Mouse (Mus musculus) MEL (cell line): ENCODE data around the gene H2afj. TPM values are rescaled to one million over a fixed set of nuclear protein-coding genes. Genes with fewer than 3 reads are reported as not detected.
A peak's percentile ranks its signal among the peaks of the same experiment; 100 is the strongest.

Experiments
- DNase-seq: peaks from one replicate; pipeline ENCODE4 v3.0.0; 2011; ENCODE audit warnings: low read depth, low spot score
- H3K27ac ChIP-seq: 2 replicates; pipeline ENCODE4 v1.5.1; 2012; ENCODE audit warnings: low read depth, mild to moderate bottlenecking, control low read depth, low read length, moderate library complexity; ENCODE audit not compliant: control insufficient read depth
- H3K27me3 ChIP-seq, 2 experiments: fragments of 150-350 bp in 1 of 2; sonication (generic) in 1 of 2; 2 replicates each; pipeline ENCODE4 v1.6.1; 2012; ENCODE audit warnings: low read length in 2 of 2, mild to moderate bottlenecking in 2 of 2, improper control_type of control experiment in 1 of 2, moderate library complexity in 1 of 2; ENCODE audit not compliant: insufficient read depth in 2 of 2, control insufficient read depth in 1 of 2
- H3K36me3 ChIP-seq, 2 experiments: 2 replicates each; pipeline ENCODE4 v1.6.1; 2012 to 2014; ENCODE audit warnings: low read length in 2 of 2, improper control_type of control experiment in 1 of 2, inconsistent platforms in 1 of 2, mild to moderate bottlenecking in 1 of 2; ENCODE audit not compliant: insufficient read depth in 2 of 2, control insufficient read depth in 1 of 2
- H3K4me1 ChIP-seq, 2 experiments: fragments of 150-350 bp in 1 of 2; sonication (generic) in 1 of 2; 2 replicates each; pipeline ENCODE4 v1.6.1; 2012; ENCODE audit warnings: low read length in 2 of 2, improper control_type of control experiment in 1 of 2, mild to moderate bottlenecking in 1 of 2; ENCODE audit not compliant: insufficient read depth in 2 of 2, control insufficient read depth in 1 of 2
- H3K4me3 ChIP-seq, 2 experiments: fragments of 150-350 bp in 1 of 2; sonication (generic) in 1 of 2; 2 replicates each; pipeline ENCODE4 v1.5.1; 2012; ENCODE audit warnings: low read depth in 2 of 2, low read length in 2 of 2, mild to moderate bottlenecking in 2 of 2, moderate library complexity in 2 of 2, control low read depth in 1 of 2, improper control_type of control experiment in 1 of 2; ENCODE audit not compliant: control insufficient read depth in 1 of 2, insufficient read depth in 1 of 2
- H3K79me2 ChIP-seq: 2 replicates; pipeline ENCODE4 v1.6.1; 2012; ENCODE audit warnings: mild to moderate bottlenecking, low read length, moderate library complexity; ENCODE audit not compliant: control insufficient read depth, poor library complexity, insufficient read depth
- H3K9ac ChIP-seq: 2 replicates; pipeline ENCODE4 v1.6.1; 2012; ENCODE audit warnings: low read depth, mild to moderate bottlenecking, control low read depth, low read length, moderate library complexity; ENCODE audit not compliant: control insufficient read depth, poor library complexity, severe bottlenecking
- H3K9me3 ChIP-seq: fragments of 150-350 bp; sonication (generic); replicated peaks from 2 replicates; pipeline ENCODE4 v1.6.1; 2012; ENCODE audit warnings: mild to moderate bottlenecking, low read length, improper control_type of control experiment, moderate library complexity; ENCODE audit not compliant: insufficient read depth
- BHLHE40 ChIP-seq: IDR thresholded peaks from 2 replicates; pipeline ENCODE4 v1.6.1; 2012; ENCODE audit warnings: low read depth, mild to moderate bottlenecking, inconsistent platforms, low read length, improper control_type of control experiment, borderline replicate concordance
- CHD2 ChIP-seq: IDR thresholded peaks from 2 replicates; pipeline ENCODE4 v1.6.1; 2011; ENCODE audit warnings: low read length, improper control_type of control experiment
- ELF1 ChIP-seq: IDR thresholded peaks from 2 replicates; pipeline ENCODE4 v1.6.1; 2014; ENCODE audit warnings: low read depth, mild to moderate bottlenecking, inconsistent platforms, low read length, improper control_type of control experiment, moderate library complexity
- EP300 ChIP-seq, 2 experiments: IDR thresholded peaks; 2 replicates each; pipeline ENCODE4 v1.6.1; 2011; ENCODE audit warnings: improper control_type of control experiment in 2 of 2, low read length in 2 of 2, low read depth in 1 of 2, mild to moderate bottlenecking in 1 of 2
- ETS1 ChIP-seq: IDR thresholded peaks from 2 replicates; pipeline ENCODE4 v1.6.1; 2012; ENCODE audit warnings: low read depth, mild to moderate bottlenecking, inconsistent platforms, low read length, improper control_type of control experiment, moderate library complexity
- GABPA ChIP-seq: IDR thresholded peaks from 2 replicates; pipeline ENCODE4 v1.6.1; 2012; ENCODE audit warnings: low read depth, mild to moderate bottlenecking, inconsistent platforms, low read length, improper control_type of control experiment, moderate library complexity
- GATA1 ChIP-seq: IDR thresholded peaks from 2 replicates; pipeline ENCODE4 v1.6.1; 2011; ENCODE audit warnings: low read depth, low read length, improper control_type of control experiment
- HCFC1 ChIP-seq: IDR thresholded peaks from 2 replicates; pipeline ENCODE4 v1.6.1; 2012; ENCODE audit warnings: low read depth, mild to moderate bottlenecking, inconsistent platforms, low read length, improper control_type of control experiment, moderate library complexity
- JUND ChIP-seq: IDR thresholded peaks from 2 replicates; pipeline ENCODE4 v1.6.1; 2011; ENCODE audit warnings: low read depth, mild to moderate bottlenecking, improper control_type of control experiment, low read length
- KAT2A ChIP-seq: conservative IDR thresholded peaks from 2 replicates; pipeline ENCODE4 v1.6.1; 2012; ENCODE audit warnings: low read depth, low read length, improper control_type of control experiment, inconsistent platforms
- MAFK ChIP-seq: IDR thresholded peaks from 2 replicates; pipeline ENCODE4 v1.6.1; 2011; ENCODE audit warnings: low read depth, mild to moderate bottlenecking, low read length, improper control_type of control experiment, borderline replicate concordance
- MAX ChIP-seq: IDR thresholded peaks from 2 replicates; pipeline ENCODE4 v1.6.1; 2011; ENCODE audit warnings: low read length, improper control_type of control experiment
- MAZ ChIP-seq: IDR thresholded peaks from 2 replicates; pipeline ENCODE4 v1.6.1; 2012; ENCODE audit warnings: low read depth, mild to moderate bottlenecking, inconsistent platforms, low read length, improper control_type of control experiment
- MEF2A ChIP-seq: IDR thresholded peaks from 2 replicates; pipeline ENCODE4 v1.6.1; 2014; ENCODE audit warnings: low read depth, mild to moderate bottlenecking, inconsistent platforms, low read length, improper control_type of control experiment; ENCODE audit not compliant: poor library complexity, insufficient replicate concordance, severe bottlenecking; ENCODE audit errors: extremely low read depth
- MXI1 ChIP-seq: IDR thresholded peaks from 2 replicates; pipeline ENCODE4 v1.6.1; 2011; ENCODE audit warnings: mild to moderate bottlenecking, low read depth, low read length, improper control_type of control experiment
- NRF1 ChIP-seq: IDR thresholded peaks from 2 replicates; pipeline ENCODE4 v1.6.1; 2014; ENCODE audit warnings: low read depth, mild to moderate bottlenecking, inconsistent platforms, low read length, improper control_type of control experiment, moderate library complexity; ENCODE audit not compliant: poor library complexity, insufficient read depth, severe bottlenecking
- POLR2A ChIP-seq, 2 experiments: IDR thresholded peaks; 2 replicates each; pipeline ENCODE4 v1.6.1; 2011 to 2012; ENCODE audit warnings: low read length in 2 of 2, mild to moderate bottlenecking in 2 of 2, control low read depth in 1 of 2, improper control_type of control experiment in 1 of 2, low read depth in 1 of 2, moderate library complexity in 1 of 2; ENCODE audit not compliant: control insufficient read depth in 1 of 2, insufficient read depth in 1 of 2, poor library complexity in 1 of 2
- POLR2AphosphoS5 ChIP-seq: IDR thresholded peaks from 2 replicates; pipeline ENCODE4 v1.6.1; 2012; ENCODE audit warnings: low read depth, borderline replicate concordance, mild to moderate bottlenecking, inconsistent platforms, low read length, moderate library complexity, mixed read lengths
- RAD21 ChIP-seq: IDR thresholded peaks from 2 replicates; pipeline ENCODE4 v1.6.1; 2011; ENCODE audit warnings: mild to moderate bottlenecking, low read depth, low read length, improper control_type of control experiment
- SIN3A ChIP-seq: IDR thresholded peaks from 2 replicates; pipeline ENCODE4 v1.6.1; 2012; ENCODE audit warnings: low read length, improper control_type of control experiment, inconsistent platforms
- SMC3 ChIP-seq: IDR thresholded peaks from 2 replicates; pipeline ENCODE4 v1.6.1; 2011; ENCODE audit warnings: low read depth, low read length, improper control_type of control experiment
- TAL1 ChIP-seq: IDR thresholded peaks from 2 replicates; pipeline ENCODE4 v1.6.1; 2012; ENCODE audit warnings: mild to moderate bottlenecking, inconsistent platforms, low read length, moderate library complexity, mixed read lengths
- TBP ChIP-seq: IDR thresholded peaks from 2 replicates; pipeline ENCODE4 v1.8.0; 2011; ENCODE audit warnings: low read depth, low read length, improper control_type of control experiment
- TCF12 ChIP-seq: IDR thresholded peaks from 2 replicates; pipeline ENCODE4 v1.6.1; 2014; ENCODE audit warnings: low read depth, mild to moderate bottlenecking, inconsistent platforms, low read length, improper control_type of control experiment, moderate library complexity
- UBTF ChIP-seq: IDR thresholded peaks from 2 replicates; pipeline ENCODE4 v1.6.1; 2012; ENCODE audit warnings: low read depth, mild to moderate bottlenecking, inconsistent platforms, low read length, improper control_type of control experiment, moderate library complexity, borderline replicate concordance; ENCODE audit not compliant: insufficient read depth
- USF2 ChIP-seq, 2 experiments: IDR thresholded peaks; 2 replicates each; pipeline ENCODE4 v1.6.1; 2011 to 2012; ENCODE audit warnings: improper control_type of control experiment in 2 of 2, low read length in 2 of 2, borderline replicate concordance in 1 of 2, inconsistent platforms in 1 of 2, low read depth in 1 of 2, mild to moderate bottlenecking in 1 of 2; ENCODE audit not compliant: insufficient read depth in 1 of 2
- ZC3H11A ChIP-seq: IDR thresholded peaks from 2 replicates; pipeline ENCODE4 v1.6.1; 2012; ENCODE audit warnings: low read depth, mild to moderate bottlenecking, inconsistent platforms, low read length, improper control_type of control experiment
- ZKSCAN1 ChIP-seq: IDR thresholded peaks from 2 replicates; pipeline ENCODE4 v1.6.1; 2012; ENCODE audit warnings: low read depth, mild to moderate bottlenecking, inconsistent platforms, low read length, improper control_type of control experiment, moderate library complexity
- ZMIZ1 ChIP-seq: IDR thresholded peaks from 2 replicates; pipeline ENCODE4 v1.6.1; 2012; ENCODE audit warnings: low read depth, mild to moderate bottlenecking, inconsistent platforms, low read length, improper control_type of control experiment, moderate library complexity
- ZNF384 ChIP-seq: IDR thresholded peaks from 2 replicates; pipeline ENCODE4 v1.6.1; 2012; ENCODE audit warnings: low read depth, mild to moderate bottlenecking, inconsistent platforms, low read length, improper control_type of control experiment
- polyA plus RNA-seq, 2 experiments: library from polyadenylated mRNA; stranded (reverse) in 1 of 2; unstranded in 1 of 2; fragments of >175 nt in 1 of 2; fragments of >200 nt in 1 of 2; gene quantifications; 2 replicates each; pipeline versions ENCODE4 v1.2.1 to v1.2.4; 2012; ENCODE audit warnings: low replicate concordance in 2 of 2, low read depth in 1 of 2; ENCODE audit not compliant: insufficient read length in 2 of 2, insufficient read depth in 1 of 2, missing spikeins in 1 of 2
- total RNA-seq: library from RNA; depleted of rRNA; stranded (reverse); fragments of 300-350 nt; gene quantifications from 2 replicates; pipeline ENCODE4 v1.2.3, GENCODE M21; 2012

H2afj gene
- total and polyA plus RNA-seq, 3 experiments: 111 to 176 TPM; not detected in 1

GRCm38 (mm10) chr6:136803739-136804633 lies 4.1 kb upstream of the H2afj start, which contains the start of gene Hist4h4:
TSS of gene Hist4h4 (minus strand) at chr6:136804415.
- no peak for TF ChIP-seq TCF12
- peak; percentile 98 to 100 for TF ChIP-seq POLR2A (IDR thresholded peaks at IDR 0.05; ENCODE audit: control insufficient read depth in 1 of 2, insufficient read depth in 1 of 2, low read depth in 1 of 2, low read length in 2 of 2, poor library complexity in 1 of 2)
- TF ChIP-seq POLR2AphosphoS5: peak; percentile 100
- no peak for TF ChIP-seq HCFC1
- TF ChIP-seq MAZ: no peak
- TF ChIP-seq ETS1: no peak
- no peak for TF ChIP-seq ELF1
- peak; percentile 98 for TF ChIP-seq UBTF
- TF ChIP-seq NRF1: no peak
- TF ChIP-seq KAT2A: no peak
- TF ChIP-seq EP300 (IDR thresholded peaks at IDR 0.05; ENCODE audit: low read depth in 1 of 2, low read length in 2 of 2): no peak
- TF ChIP-seq MXI1: no peak
- no peak for TF ChIP-seq MEF2A
- TF ChIP-seq CHD2: no peak
- TF ChIP-seq TBP: peak; percentile 99
- TF ChIP-seq ZKSCAN1: no peak
- TF ChIP-seq GABPA: no peak
- TF ChIP-seq GATA1: no peak; the same call in 1 of the 2 replicates
- no peak for TF ChIP-seq MAFK
- TF ChIP-seq ZC3H11A: no peak
- no peak for TF ChIP-seq BHLHE40
- no peak for TF ChIP-seq RAD21
- no peak for TF ChIP-seq TAL1
- no peak for TF ChIP-seq SMC3
- TF ChIP-seq MAX: no peak
- no peak for TF ChIP-seq USF2 (IDR thresholded peaks at IDR 0.05; ENCODE audit: borderline replicate concordance in 1 of 2, insufficient read depth in 1 of 2, low read depth in 1 of 2, low read length in 2 of 2)
- no peak for TF ChIP-seq SIN3A
- no peak for TF ChIP-seq ZMIZ1
- TF ChIP-seq ZNF384: no peak
- no peak for TF ChIP-seq JUND
- no peaks in the 10 kb centered on the region for H3K27me3 ChIP-seq
- no peaks in the 10 kb centered on the region for H3K9me3 ChIP-seq
- peak within 1 kb of the TSS; percentile 77 for H3K9ac ChIP-seq
- DNase-seq: peak; percentile 99
- H3K27ac ChIP-seq: peak within 1 kb of the TSS; percentile 99
- H3K4me3 ChIP-seq: peak within 1 kb of the TSS; percentile 7 to 47
- peaks cover 0 to 13% of the 10 kb centered on the region in 2 experiments; a peak in 2 of 4 replicates for H3K36me3 ChIP-seq
- peaks cover 0 to 4% of the 10 kb centered on the region in 2 experiments; a peak in 2 of 4 replicates for H3K4me1 ChIP-seq
- peaks cover 9% of the 10 kb centered on the region for H3K79me2 ChIP-seq
